In genomic region chr14:23014747-23015286, GRCm38 (mm10) we compare ENCODE assay signal across 8 mouse cellular contexts.
DNase-seq lines count a peak whose midpoint lies in the region; ATAC-seq and TF ChIP-seq lines count a peak whose summit lies in the region.

No protein-coding gene starts in this region.

- DNase-seq in midbrain, embryonic 10.5 days (ENCODE audit: low spot score): no peak
- peak; percentile 30 for DNase-seq in embryonic facial prominence, embryonic 10.5 days (ENCODE audit: low spot score)
- DNase-seq in hindlimb bud, embryonic 11.5 days (ENCODE audit: extremely low spot score, low read depth, low spot score): peak; percentile 30
- peak; percentile 40 for DNase-seq in lung, postnatal 0 days (ENCODE audit: low spot score)
- peak; percentile 16 for DNase-seq in yolk sac, embryonic 10.5 days (ENCODE audit: low spot score)
- DNase-seq in layer of hippocampus, adult 18-20 months (ENCODE audit: low spot score in 2 of 2): no peak
- no peak for DNase-seq in gastrocnemius, adult 8-10 months (ENCODE audit: low spot score in 2 of 2)

- no peak for ATAC-seq in midbrain, embryonic 16.5 days
- peak; percentile 58 for ATAC-seq in lung, postnatal 0 days

- no peaks in the 10 kb centered on the region for H3K27me3 ChIP-seq in midbrain, embryonic 10.5 days (ENCODE audit: low read depth, poor library complexity, severe bottlenecking)
- no peaks in the 10 kb centered on the region for H3K27me3 ChIP-seq in midbrain, embryonic 16.5 days (ENCODE audit: control insufficient read depth, insufficient read depth, low read depth, low read length)
- H3K27me3 ChIP-seq in embryonic facial prominence, embryonic 10.5 days (replicated peaks; ENCODE audit: low read depth, poor library complexity, severe bottlenecking): no peaks in the 10 kb centered on the region
- no peaks in the 10 kb centered on the region for H3K27me3 ChIP-seq in lung, postnatal 0 days (replicated peaks; ENCODE audit: insufficient read depth, low read length)

- no peaks in the 10 kb centered on the region for H3K36me3 ChIP-seq in midbrain, embryonic 10.5 days
- no peaks in the 10 kb centered on the region for H3K36me3 ChIP-seq in midbrain, embryonic 16.5 days (ENCODE audit: control insufficient read depth, insufficient read depth, low read length)
- no peaks in the 10 kb centered on the region for H3K36me3 ChIP-seq in embryonic facial prominence, embryonic 10.5 days (replicated peaks)
- no peaks in the 10 kb centered on the region for H3K36me3 ChIP-seq in lung, postnatal 0 days (ENCODE audit: insufficient read depth, low read length)

- no peak overlapping the region for H3K4me2 ChIP-seq in midbrain, embryonic 16.5 days (ENCODE audit: low read length)
- no peak overlapping the region for H3K4me2 ChIP-seq in lung, postnatal 0 days (replicated peaks; ENCODE audit: low read depth, low read length)

- no peak overlapping the region for H3K9ac ChIP-seq in midbrain, embryonic 16.5 days (ENCODE audit: low read depth, low read length)
- no peak overlapping the region for H3K9ac ChIP-seq in lung, postnatal 0 days (replicated peaks; ENCODE audit: low read depth)

- H3K4me3 ChIP-seq in midbrain, embryonic 10.5 days: no peak overlapping the region
- H3K4me3 ChIP-seq in midbrain, embryonic 16.5 days (ENCODE audit: low read depth, low read length): no peak overlapping the region
- H3K4me3 ChIP-seq in embryonic facial prominence, embryonic 10.5 days: no peak overlapping the region
- no peak overlapping the region for H3K4me3 ChIP-seq in lung, postnatal 0 days (ENCODE audit: low read depth, low read length)

- peak overlapping the region; percentile 64; the same call in 1 of the 2 replicates for H3K27ac ChIP-seq in midbrain, embryonic 10.5 days (replicated peaks)
- H3K27ac ChIP-seq in midbrain, embryonic 16.5 days (ENCODE audit: low read length): no peak overlapping the region
- H3K27ac ChIP-seq in embryonic facial prominence, embryonic 10.5 days (replicated peaks): peak overlapping the region; percentile 63
- no peak overlapping the region for H3K27ac ChIP-seq in lung, postnatal 0 days (ENCODE audit: low read length)

- TF ChIP-seq CTCF in lung, postnatal 0 days (IDR thresholded peaks at IDR 0.05): no peak

- 66% methylated on average over 2 of the region's 2 CpGs for WGBS in midbrain, embryonic 10.5 days
- WGBS in midbrain, embryonic 16.5 days: 45% methylated on average over 2 of the region's 2 CpGs
- 51% methylated on average over 2 of the region's 2 CpGs for WGBS in embryonic facial prominence, embryonic 10.5 days
- 39% methylated on average over 2 of the region's 2 CpGs for WGBS in lung, postnatal 0 days

- no peak for TF ChIP-seq EP300 in lung, postnatal 0 days (IDR thresholded peaks at IDR 0.05)

- peaks cover 17% of the 10 kb centered on the region for H3K4me1 ChIP-seq in midbrain, embryonic 10.5 days
- H3K4me1 ChIP-seq in midbrain, embryonic 16.5 days (ENCODE audit: control insufficient read depth, insufficient read depth, low read length): peaks cover 14% of the 10 kb centered on the region
- peaks cover 17% of the 10 kb centered on the region for H3K4me1 ChIP-seq in embryonic facial prominence, embryonic 10.5 days
- no peaks in the 10 kb centered on the region for H3K4me1 ChIP-seq in lung, postnatal 0 days (ENCODE audit: insufficient read depth, low read depth, low read length)

- H3K9me3 ChIP-seq in midbrain, embryonic 10.5 days (replicated peaks): no peaks in the 10 kb centered on the region
- no peaks in the 10 kb centered on the region for H3K9me3 ChIP-seq in midbrain, embryonic 16.5 days (replicated peaks; ENCODE audit: control insufficient read depth, low read length, poor library complexity, severe bottlenecking)
- H3K9me3 ChIP-seq in embryonic facial prominence, embryonic 10.5 days: no peaks in the 10 kb centered on the region
- no peaks in the 10 kb centered on the region for H3K9me3 ChIP-seq in lung, postnatal 0 days (ENCODE audit: low read length)

Comparison
In these comparisons a context has a peak if more than half of its experiments do, and no peak if none do; other contexts are left out.
1. H3K27ac ChIP-seq: peak in midbrain, embryonic 10.5 days (single experiment) and embryonic facial prominence, embryonic 10.5 days (single experiment); none in midbrain, embryonic 16.5 days (single experiment) and lung, postnatal 0 days (single experiment).
2. DNase-seq: peak in embryonic facial prominence, embryonic 10.5 days (single experiment), hindlimb bud, embryonic 11.5 days (single experiment), lung, postnatal 0 days (single experiment) and yolk sac, embryonic 10.5 days (single experiment); none in midbrain, embryonic 10.5 days (single experiment), layer of hippocampus, adult 18-20 months (0 of 2) and gastrocnemius, adult 8-10 months (0 of 2).